ENCODE assay signal across 17 mouse cellular contexts in the genomic region with DNA sequence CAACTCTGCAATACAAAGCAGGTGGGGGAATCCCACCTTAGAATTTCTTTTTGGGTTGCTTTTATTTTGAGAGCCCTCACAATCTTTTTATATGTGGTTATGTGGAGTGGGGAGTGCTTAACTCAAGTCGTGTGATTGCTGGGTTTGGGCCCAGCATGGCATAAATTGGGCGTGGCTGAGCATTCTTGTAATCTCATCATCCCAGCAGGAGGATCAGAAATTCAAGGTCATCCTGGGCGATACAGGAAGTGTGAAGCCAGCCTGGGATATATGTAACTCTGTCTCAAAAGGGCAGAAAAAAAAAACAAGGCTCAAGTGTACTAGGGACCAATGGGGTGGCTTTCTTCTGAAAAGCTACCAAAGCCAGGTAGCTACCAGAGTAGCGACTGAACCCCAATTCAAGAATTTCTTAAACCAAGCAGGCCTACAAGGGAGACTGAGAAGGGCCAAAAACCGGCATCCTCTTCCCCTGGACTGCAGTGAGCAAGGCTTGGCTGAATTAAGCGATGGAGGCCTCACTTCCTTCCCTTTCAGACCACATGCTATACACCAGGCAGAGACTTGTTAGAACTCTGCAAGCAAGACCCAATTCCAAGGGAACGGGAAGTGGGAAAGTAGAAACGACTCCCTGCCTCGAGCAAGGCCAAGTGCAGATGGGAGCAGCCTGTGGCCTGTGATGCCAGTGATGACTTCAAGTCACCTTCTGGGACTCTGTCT. TPM values are rescaled to one million over a fixed set of nuclear protein-coding genes. Genes with fewer than 3 reads are reported as not detected.
A peak's percentile ranks its signal among the peaks of the same experiment; 100 is the strongest.
DNase-seq lines count a peak whose midpoint lies in the region; ATAC-seq and TF ChIP-seq lines count a peak whose summit lies in the region.
"Had no signal": no experiment of that assay in that cellular context is flagged by ENCODE, and none has a peak within 500 bp of the region (broad histone marks: within the 10 kb centered on the region; RNA-seq: fewer than 3 reads in every experiment).

No protein-coding gene starts in this region.

- peak overlapping the region; percentile 92 for H3K27ac ChIP-seq in liver, embryonic 12.5 days
- no peak overlapping the region for H3K27ac ChIP-seq in layer of hippocampus, adult 2 months
- H3K27ac ChIP-seq: midbrain, embryonic 13.5 days had no signal

- 52% methylated on average over 9 of the region's 9 CpGs for WGBS in liver, embryonic 12.5 days (ENCODE audit: insufficient replicate concordance)

- H3K9me3 ChIP-seq in liver, embryonic 12.5 days (replicated peaks): no peaks in the 10 kb centered on the region
- H3K9me3 ChIP-seq: G1E; midbrain, embryonic 13.5 days had no signal

- no peaks in the 10 kb centered on the region for H3K27me3 ChIP-seq in liver, embryonic 12.5 days (replicated peaks)
- H3K27me3 ChIP-seq: midbrain, embryonic 13.5 days had no signal

- TF ChIP-seq CTCF in layer of hippocampus, adult 2 months (conservative IDR thresholded peaks at IDR 0.05): no peak

- H3K9ac ChIP-seq in liver, embryonic 12.5 days: peak overlapping the region; percentile 56
- H3K9ac ChIP-seq: midbrain, embryonic 13.5 days had no signal

- peaks cover 90% of the 10 kb centered on the region for H3K36me3 ChIP-seq in liver, embryonic 12.5 days

- 0 out of 2 replicates have a peak overlapping the region, but pooled peaks have one; percentile 1 for H3K4me3 ChIP-seq in liver, embryonic 12.5 days
- H3K4me3 ChIP-seq in layer of hippocampus, adult 2 months: no peak overlapping the region
- H3K4me3 ChIP-seq: midbrain, embryonic 13.5 days had no signal

- DNase-seq in spleen, adult 12 weeks (ENCODE audit: low spot score): peak; percentile 50
- DNase-seq in spleen, adult 18-20 months: no peak
- DNase-seq in c-Kit-positive CD71-positive TER-119-positive erythroid progenitor cells, embryonic 14.5 days (ENCODE audit: low spot score): peak; percentile 77
- no peak for DNase-seq in thymus, postnatal 10 days (ENCODE audit: low spot score in 2 of 2)
- no peak for DNase-seq in ovary, postnatal 14 days (ENCODE audit: low spot score)
- DNase-seq in layer of hippocampus, adult 2 months (ENCODE audit: low spot score in 2 of 2): no peak
- DNase-seq: cerebellum, adult 9-10 months; embryo, embryonic 11 days; heart, postnatal 4 days; kidney, postnatal 14 days; lung, postnatal 10 days; right cerebral cortex, postnatal 4 days had no signal

- peak; percentile 91 for ATAC-seq in liver, embryonic 12.5 days
- peak; percentile 91 for ATAC-seq in megakaryocyte-erythroid progenitor cell, adult 5-6 weeks (replicated peaks; ENCODE audit: low FRiP score, low TSS enrichment, poor library complexity, severe bottlenecking)
- ATAC-seq: midbrain, embryonic 13.5 days had no signal

- H3K4me1 ChIP-seq in liver, embryonic 12.5 days: peaks cover 62% of the 10 kb centered on the region
- H3K4me1 ChIP-seq: midbrain, embryonic 13.5 days had no signal

- peak overlapping the region; percentile 55 for H3K4me2 ChIP-seq in liver, embryonic 12.5 days
- H3K4me2 ChIP-seq: midbrain, embryonic 13.5 days had no signal

RNA-seq across cellular contexts. Expression of a gene that starts 8.6 kb away (rescaled TPM):
- polyA plus RNA-seq in liver, embryonic 12.5 days (2016; fragmentation: Nextera tagmentation; extraction: Ambion mirVana): 35.1 and 39.7 TPM in 2 replicates
- total RNA-seq in megakaryocyte-erythroid progenitor cell, adult 5-6 weeks (2014; fragmentation: Nextera tagmentation): 7.6 and 19.5 TPM in 2 replicates
- total RNA-seq in megakaryocyte-erythroid progenitor cell, adult 5-6 weeks (2017): 14.9 and 16.2 TPM in 2 replicates
- total RNA-seq in layer of hippocampus, adult 2 months (2021): 10 to 100 TPM; 17.9 to 20.7 TPM

RNA-seq across cellular contexts. Expression of a gene that starts 24.0 kb away (rescaled TPM):
- polyA plus RNA-seq in liver, embryonic 12.5 days (2016; fragmentation: Nextera tagmentation; extraction: Ambion mirVana): 82.0 and 85.1 TPM in 2 replicates
- total RNA-seq in megakaryocyte-erythroid progenitor cell, adult 5-6 weeks (2014; fragmentation: Nextera tagmentation): 75.7 and 89.2 TPM in 2 replicates
- 127 and 139 TPM in 2 replicates for total RNA-seq in megakaryocyte-erythroid progenitor cell, adult 5-6 weeks (2017)
- total RNA-seq in layer of hippocampus, adult 2 months (2021): 10 to 100 TPM; 60.6 to 60.8 TPM

RNA-seq across cellular contexts. Expression of a gene that starts 32.4 kb away (rescaled TPM):
- polyA plus RNA-seq in liver, embryonic 12.5 days (2016; fragmentation: Nextera tagmentation; extraction: Ambion mirVana): 0.13 TPM in 2 replicates
- not detected in 2 replicates for total RNA-seq in megakaryocyte-erythroid progenitor cell, adult 5-6 weeks (2014; fragmentation: Nextera tagmentation)
- total RNA-seq in megakaryocyte-erythroid progenitor cell, adult 5-6 weeks (2017): not detected in 2 replicates
- 1 to 10 TPM; 1.2 to 1.9 TPM for total RNA-seq in layer of hippocampus, adult 2 months (2021)
- total RNA-seq: heart, adult 18-20 months had no signal
- polyA plus RNA-seq: G1E had no signal

Comparison
In these comparisons a context has a peak if more than half of its experiments do, and no peak if none do; other contexts are left out.
1. DNase-seq: peak in spleen, adult 12 weeks (single experiment) and c-Kit-positive CD71-positive TER-119-positive erythroid progenitor cells, embryonic 14.5 days (single experiment); none in spleen, adult 18-20 months (0 of 2), thymus, postnatal 10 days (0 of 2), ovary, postnatal 14 days (single experiment) and layer of hippocampus, adult 2 months (0 of 2).